In genomic region chr5:65592421-65592820, GRCm38 (mm10) we compare ENCODE assay signal across 32 mouse cellular contexts.
"Had no signal": no experiment of that assay in that cellular context is flagged by ENCODE, and none has a peak within 500 bp of the region (broad histone marks: within the 10 kb centered on the region; RNA-seq: fewer than 3 reads in every experiment).

No protein-coding gene starts in this region.

- H3K9me3 ChIP-seq: limb, embryonic 10.5 days; limb, embryonic 12.5 days; limb, embryonic 13.5 days; limb, embryonic 15.5 days; liver, embryonic 12.5 days; liver, embryonic 13.5 days; liver, embryonic 15.5 days; lung, embryonic 15.5 days; megakaryocyte, embryonic 14.5 days; midbrain, embryonic 10.5 days; midbrain, embryonic 12.5 days; midbrain, embryonic 13.5 days; midbrain, embryonic 15.5 days; neural tube, embryonic 12.5 days had no signal

- H3K27me3 ChIP-seq: limb, embryonic 12.5 days; limb, embryonic 13.5 days; limb, embryonic 15.5 days; liver, embryonic 12.5 days; liver, embryonic 13.5 days; liver, embryonic 15.5 days; lung, embryonic 15.5 days; megakaryocyte, embryonic 14.5 days; midbrain, embryonic 12.5 days; midbrain, embryonic 13.5 days; midbrain, embryonic 15.5 days; neural tube, embryonic 12.5 days had no signal

- H3K4me2 ChIP-seq: limb, embryonic 12.5 days; limb, embryonic 13.5 days; limb, embryonic 15.5 days; liver, embryonic 11.5 days; liver, embryonic 12.5 days; liver, embryonic 13.5 days; liver, embryonic 15.5 days; lung, embryonic 14.5 days; lung, embryonic 15.5 days; midbrain, embryonic 11.5 days; midbrain, embryonic 12.5 days; midbrain, embryonic 13.5 days; midbrain, embryonic 15.5 days; neural tube, embryonic 12.5 days had no signal

- H3K4me3 ChIP-seq: limb, embryonic 10.5 days; limb, embryonic 12.5 days; limb, embryonic 13.5 days; limb, embryonic 15.5 days; liver, embryonic 12.5 days; liver, embryonic 13.5 days; liver, embryonic 15.5 days; lung, embryonic 15.5 days; megakaryocyte, embryonic 14.5 days; midbrain, embryonic 10.5 days; midbrain, embryonic 12.5 days; midbrain, embryonic 13.5 days; midbrain, embryonic 15.5 days; myocyte; neural tube, embryonic 12.5 days had no signal

- H3K4me1 ChIP-seq: limb, embryonic 10.5 days; limb, embryonic 12.5 days; limb, embryonic 13.5 days; limb, embryonic 15.5 days; liver, embryonic 13.5 days; liver, embryonic 15.5 days; lung, embryonic 15.5 days; midbrain, embryonic 10.5 days; midbrain, embryonic 12.5 days; midbrain, embryonic 13.5 days; midbrain, embryonic 15.5 days; neural tube, embryonic 12.5 days had no signal

- H3K27ac ChIP-seq: limb, embryonic 10.5 days; limb, embryonic 12.5 days; limb, embryonic 13.5 days; limb, embryonic 15.5 days; liver, embryonic 12.5 days; liver, embryonic 13.5 days; liver, embryonic 14.5 days; liver, embryonic 15.5 days; lung, embryonic 15.5 days; macrophage; midbrain, embryonic 10.5 days; midbrain, embryonic 12.5 days; midbrain, embryonic 13.5 days; midbrain, embryonic 15.5 days; neural tube, embryonic 12.5 days had no signal

- ATAC-seq: liver, embryonic 12.5 days; liver, postnatal 0 days; lung, postnatal 0 days; midbrain, embryonic 13.5 days; midbrain, embryonic 15.5 days; midbrain, embryonic 16.5 days had no signal

- DNase-seq: left cerebral cortex, postnatal 4 days; liver; liver, embryonic 13.5 days; liver, postnatal 0 days; lung, adult 18-20 months; lung, adult 2 months; lung, embryonic 14.5 days; lung, postnatal 10 days; lung, postnatal 14 days; lung, postnatal 36 days; lung, postnatal 4 days; midbrain, embryonic 14.5 days had no signal

- H3K9ac ChIP-seq: limb, embryonic 12.5 days; limb, embryonic 13.5 days; limb, embryonic 15.5 days; liver, embryonic 12.5 days; liver, embryonic 13.5 days; liver, embryonic 14.5 days; liver, embryonic 15.5 days; liver, postnatal 0 days; lung, embryonic 14.5 days; lung, embryonic 15.5 days; midbrain, embryonic 12.5 days; midbrain, embryonic 13.5 days; midbrain, embryonic 15.5 days; neural tube, embryonic 12.5 days had no signal
